Mouse (Mus musculus): Measurements from ENCODE around the gene Olfr1106. TPM values are rescaled to one million over a fixed set of nuclear protein-coding genes. Genes with fewer than 3 reads are reported as not detected.

Olfr1106 gene
- polyA plus RNA-seq (2012; rRNA removed), result not detected in 2 replicates

GRCm38 (mm10) chr2:87052173-87052572, at the start of gene Olfr1106:
Olfr1106 (minus strand) TSS chr2:87052273.

DNA sequence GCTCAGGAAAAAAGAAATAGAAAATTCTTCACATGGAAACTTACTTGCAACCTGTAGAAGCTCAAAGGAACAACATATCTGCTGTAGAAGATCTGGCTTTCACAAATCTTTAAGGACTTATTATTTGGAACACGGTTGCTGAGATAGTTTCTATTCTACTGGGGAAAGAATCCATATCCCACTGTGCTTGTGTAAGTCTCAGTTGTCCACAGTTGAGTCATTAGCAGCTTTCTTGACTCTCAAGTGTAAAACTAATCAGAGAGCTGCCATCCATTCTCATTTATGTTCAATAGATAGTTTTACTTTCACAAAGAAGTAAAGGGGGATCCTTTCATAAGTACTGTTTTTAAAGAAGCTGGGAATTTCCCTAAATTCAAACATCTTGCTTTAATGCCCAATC, 43.8 kb upstream of the Olfr1106 start, which contains the start of gene Olfr1109:
TSS of gene Olfr1109 (minus strand) at position 101 of the 400 bp plus-strand sequence.

GRCm38 (mm10) chr2:87075717-87076116, 23.6 kb upstream of the Olfr1106 start, which contains the start of gene Olfr1107:
Olfr1107 (minus strand) TSS chr2:87075817.

DNA sequence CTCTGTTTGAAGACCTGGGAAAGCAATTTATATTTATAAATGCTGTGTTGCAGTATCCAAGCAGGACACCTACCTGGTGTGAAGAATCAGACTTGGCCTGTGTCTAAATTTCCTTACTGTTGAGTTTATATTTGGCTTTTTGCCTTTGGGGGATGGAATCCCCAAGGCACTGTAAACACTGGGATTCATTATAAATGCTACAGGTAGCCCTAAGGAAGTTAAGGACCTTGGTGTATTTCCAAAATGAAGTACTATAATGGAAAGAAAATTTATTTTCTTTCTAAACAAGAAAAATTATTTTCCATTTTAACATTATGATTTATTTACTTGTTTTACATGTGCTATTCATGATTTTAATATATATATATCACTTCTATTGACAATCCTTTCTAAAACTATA, 15.6 kb downstream of the Olfr1106 start, which contains the start of gene Olfr1105:
TSS of gene Olfr1105 (minus strand) at position 101 of the 400 bp plus-strand sequence.

GRCm38 (mm10) chr2:87026980-87027379, 25.1 kb downstream of the Olfr1106 start, which contains the start of gene Olfr1104:
Olfr1104 (minus strand) TSS chr2:87027080.

DNA sequence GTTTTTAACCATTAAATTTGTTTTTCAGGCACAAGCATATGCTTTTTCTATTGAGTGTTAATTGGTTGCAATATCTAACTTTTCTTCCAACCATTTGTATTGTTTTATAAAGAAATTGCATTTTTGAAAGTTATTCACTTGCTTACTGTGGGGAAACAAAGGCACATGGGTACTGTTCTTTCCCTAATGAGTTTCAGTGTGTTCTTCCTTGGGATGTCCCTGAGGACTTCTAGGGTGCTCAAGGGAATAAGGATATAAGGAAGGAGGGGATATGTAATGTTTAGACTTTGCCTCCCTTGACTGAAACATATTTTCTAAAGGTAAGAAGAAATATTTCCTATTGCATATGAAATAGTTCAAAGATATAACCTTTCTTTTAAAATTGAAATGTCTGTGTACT, 54.0 kb downstream of the Olfr1106 start, which contains the start of gene Olfr1102:
TSS of gene Olfr1102 (plus strand) at position 301 of the 400 bp plus-strand sequence.

Other genes starting within 250 kb of the Olfr1106 start
- not detected in 2 replicates for gene Olfr141, start 242.3 kb downstream of the Olfr1106 start, polyA plus RNA-seq (2012; rRNA removed)
- not detected in 2 replicates for gene Olfr1094, start 227.6 kb downstream of the Olfr1106 start, polyA plus RNA-seq (2012; rRNA removed)
- not detected in 2 replicates for gene Olfr1095, start 200.6 kb downstream of the Olfr1106 start, polyA plus RNA-seq (2012; rRNA removed)
- gene Gm13723, start 177.5 kb downstream of the Olfr1106 start, polyA plus RNA-seq (2012; rRNA removed), result not detected in 2 replicates
- gene Olfr1097, start 160.1 kb downstream of the Olfr1106 start, polyA plus RNA-seq (2012; rRNA removed), result not detected in 2 replicates
- not detected in 2 replicates for gene Olfr1098, start 127.7 kb downstream of the Olfr1106 start, polyA plus RNA-seq (2012; rRNA removed)
- gene Olfr1099, start 91.6 kb downstream of the Olfr1106 start, polyA plus RNA-seq (2012; rRNA removed), result not detected in 2 replicates
- gene Olfr1100, start 72.3 kb downstream of the Olfr1106 start, polyA plus RNA-seq (2012; rRNA removed), result not detected in 2 replicates
- not detected in 2 replicates for gene Olfr1101, start 61.1 kb downstream of the Olfr1106 start, polyA plus RNA-seq (2012; rRNA removed)
- gene Olfr1102, start 53.9 kb downstream of the Olfr1106 start, polyA plus RNA-seq (2012; rRNA removed), result not detected in 2 replicates
- not detected in 2 replicates for gene Olfr1104, start 25.2 kb downstream of the Olfr1106 start, polyA plus RNA-seq (2012; rRNA removed)
- gene Olfr1105, start 15.7 kb downstream of the Olfr1106 start, polyA plus RNA-seq (2012; rRNA removed), result not detected in 2 replicates
- not detected in 2 replicates for gene Olfr1107, start 23.5 kb upstream of the Olfr1106 start, polyA plus RNA-seq (2012; rRNA removed)
- not detected in 2 replicates for gene Olfr1109, start 43.7 kb upstream of the Olfr1106 start, polyA plus RNA-seq (2012; rRNA removed)
- not detected in 2 replicates for gene Olfr259, start 62.3 kb upstream of the Olfr1106 start, polyA plus RNA-seq (2012; rRNA removed)
- gene Olfr1110, start 88.0 kb upstream of the Olfr1106 start, polyA plus RNA-seq (2012; rRNA removed), result not detected in 2 replicates
- not detected in 2 replicates for gene Olfr1111, start 100.4 kb upstream of the Olfr1106 start, polyA plus RNA-seq (2012; rRNA removed)
- gene Olfr1112, start 135.5 kb upstream of the Olfr1106 start, polyA plus RNA-seq (2012; rRNA removed), result not detected in 2 replicates
- not detected in 2 replicates for gene Olfr1113, start 156.7 kb upstream of the Olfr1106 start, polyA plus RNA-seq (2012; rRNA removed)
- gene Olfr1115, start 195.7 kb upstream of the Olfr1106 start, polyA plus RNA-seq (2012; rRNA removed), result not detected in 2 replicates
- gene Olfr1116, start 215.3 kb upstream of the Olfr1106 start, polyA plus RNA-seq (2012; rRNA removed), result not detected in 2 replicates